Mouse (Mus musculus) ES-E14 (cell line): ENCODE measurements at regions not wholly inside any gene's neighbourhood (a gene's known extent, or its start where the extent isn't known, plus 50 kb on each side); places are given as distances from the start of the nearest gene placed in this dataset.

Source experiments
- DNase-seq: peaks from one replicate; pipeline ENCODE4 v3.0.0-alpha.2; 2013; ENCODE audit warnings: low read depth, low spot score
- H3K27ac ChIP-seq: 2 replicates; pipeline ENCODE4 v1.5.1; 2012; ENCODE audit warnings: low read depth, mild to moderate bottlenecking, low read length, moderate library complexity, mixed read lengths; ENCODE audit not compliant: poor library complexity, insufficient read depth, severe bottlenecking
- H3K36me3 ChIP-seq: 2 replicates; pipeline ENCODE4 v1.6.1; 2012; ENCODE audit warnings: mild to moderate bottlenecking, low read length, moderate library complexity, mixed read lengths; ENCODE audit not compliant: control insufficient read depth, poor library complexity, insufficient read depth, severe bottlenecking
- H3K4me1 ChIP-seq, 2 experiments: fragments of 150-350 bp in 1 of 2; sonication (generic) in 1 of 2; 2 replicates each; pipeline ENCODE4 v1.6.1; 2012; ENCODE audit warnings: low read length in 2 of 2, mild to moderate bottlenecking in 1 of 2, mixed read lengths in 1 of 2; ENCODE audit not compliant: control insufficient read depth in 2 of 2, insufficient read depth in 2 of 2, poor library complexity in 1 of 2
- H3K4me3 ChIP-seq, 2 experiments: fragments of 150-350 bp in 1 of 2; sonication (generic) in 1 of 2; 2 replicates each; pipeline ENCODE4 v1.5.1; 2012; ENCODE audit warnings: low read length in 2 of 2, low read depth in 1 of 2, mild to moderate bottlenecking in 1 of 2, mixed read lengths in 1 of 2; ENCODE audit not compliant: insufficient read depth in 1 of 2, poor library complexity in 1 of 2, severe bottlenecking in 1 of 2
- H3K9ac ChIP-seq: 2 replicates; pipeline ENCODE4 v1.6.1; 2012; ENCODE audit warnings: low read depth, mild to moderate bottlenecking, low read length, mixed read lengths; ENCODE audit not compliant: poor library complexity, insufficient read depth, severe bottlenecking
- H3K9me3 ChIP-seq: fragments of 150-350 bp; sonication (generic); 2 replicates; pipeline ENCODE4 v1.6.1; 2012; ENCODE audit warnings: low read depth, mild to moderate bottlenecking, low read length; ENCODE audit not compliant: control insufficient read depth, insufficient read depth
- CHD2 ChIP-seq: IDR thresholded peaks from 2 replicates; pipeline ENCODE4 v1.6.1; 2014; ENCODE audit warnings: mild to moderate bottlenecking, low read depth, low read length, inconsistent platforms
- HCFC1 ChIP-seq: IDR thresholded peaks from 2 replicates; pipeline ENCODE4 v1.6.1; 2012; ENCODE audit warnings: low read length, inconsistent platforms, borderline replicate concordance; ENCODE audit not compliant: insufficient read depth
- MAFK ChIP-seq: IDR thresholded peaks from 2 replicates; pipeline ENCODE4 v1.6.1; 2014; ENCODE audit warnings: mild to moderate bottlenecking, low read depth, low read length, inconsistent platforms; ENCODE audit not compliant: insufficient read depth
- ZC3H11A ChIP-seq: IDR thresholded peaks from 2 replicates; pipeline ENCODE4 v1.6.1; 2012; ENCODE audit warnings: low read depth, mild to moderate bottlenecking, inconsistent platforms, low read length, borderline replicate concordance
- ZNF384 ChIP-seq: IDR thresholded peaks from 2 replicates; pipeline ENCODE4 v1.6.1; 2012; ENCODE audit warnings: low read depth, low read length, inconsistent platforms
- in situ Hi-C, 2 experiments: fragments of 600-800 bp; cut with MboI; formaldehyde crosslinking; loops; one replicate each; pipeline ENCODE4 v1.15.1; 2025; ENCODE audit warnings: low sequenced_read_pairs in 2 of 2, inconsistent platforms in 1 of 2; ENCODE audit not compliant: unreplicated experiment in 2 of 2

DNA sequence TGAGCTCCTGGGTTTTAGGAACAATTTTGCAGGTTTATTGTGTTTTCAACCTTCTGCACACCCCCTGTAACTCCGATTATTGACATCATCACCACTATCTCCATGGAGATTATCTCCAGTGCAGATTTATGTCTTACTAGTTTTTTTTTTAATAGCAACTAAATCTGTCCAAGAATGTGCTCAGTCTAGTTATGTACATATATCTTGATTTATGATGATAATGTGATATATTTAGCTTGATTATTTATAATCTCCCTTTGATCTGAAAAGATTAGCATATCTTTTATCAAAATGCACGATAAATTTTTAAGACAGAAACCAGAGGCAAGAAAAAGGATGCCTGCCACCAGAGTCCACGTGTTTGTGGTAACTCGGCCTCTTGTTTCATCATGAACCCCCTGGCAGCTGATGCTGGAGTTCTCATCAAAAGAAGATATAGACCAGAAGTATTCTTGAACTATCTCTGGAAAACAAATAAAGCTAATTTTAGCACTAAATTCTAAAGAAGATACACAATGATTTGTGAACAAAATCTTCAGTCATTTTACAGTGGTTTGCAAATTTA, 169.6 kb downstream of the Npr3 start:
- in situ Hi-C loops, result no loop called here
- TF ChIP-seq ZC3H11A (no peak), HCFC1 (no peak), MAFK (no peak), CHD2 (no peak), ZNF384 (no peak)

GRCm38 (mm10) chr15:11734639-11735265, 172.3 kb downstream of the Npr3 start:
- H3K36me3 ChIP-seq, result no peaks in the 10 kb centered on the region
- DNase-seq, result no peak
- H3K9ac ChIP-seq, result no peak overlapping the region
- no peak overlapping the region for H3K27ac ChIP-seq
- H3K4me3 ChIP-seq, result no peak overlapping the region
- no peaks in the 10 kb centered on the region for H3K9me3 ChIP-seq
- in situ Hi-C loops, result no loop called here
- no peaks in the 10 kb centered on the region for H3K4me1 ChIP-seq
- TF ChIP-seq MAFK (no peak), ZC3H11A (no peak), CHD2 (no peak), ZNF384 (no peak), HCFC1 (no peak)

More for the DNA sequence above, 169.6 kb downstream of the Npr3 start:
- Histone ChIP-seq H3K27ac (no peak overlapping the region), H3K4me1 (no peaks in the 10 kb centered on the region), H3K9ac (no peak overlapping the region), H3K36me3 (no peaks in the 10 kb centered on the region), H3K9me3 (no peaks in the 10 kb centered on the region), H3K4me3 (no peak overlapping the region)
- DNase-seq, result no peak

DNA sequence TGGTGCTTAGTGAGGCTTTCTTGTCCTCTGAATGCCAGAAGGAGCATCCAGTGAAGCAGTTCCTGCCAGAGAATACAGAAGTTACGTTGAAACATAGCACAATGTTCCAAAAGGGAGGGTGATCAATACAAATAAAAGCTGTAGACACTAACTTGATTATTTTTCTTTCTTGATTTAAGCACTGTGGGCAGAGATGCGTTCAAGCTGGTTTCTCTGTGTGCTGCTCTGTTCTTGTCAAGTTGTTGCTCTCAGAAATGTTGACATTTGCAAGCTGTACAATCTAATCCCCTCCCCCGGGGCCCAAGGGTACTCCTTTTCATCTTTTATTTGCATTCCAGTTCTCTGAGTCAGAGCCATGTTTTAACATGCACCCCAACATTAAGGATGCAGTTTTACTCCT, 177.7 kb downstream of the Npr3 start:
- no peaks in the 10 kb centered on the region for H3K4me1 ChIP-seq
- TF ChIP-seq HCFC1, result no peak
- TF ChIP-seq ZNF384, result no peak
- no peak for TF ChIP-seq ZC3H11A
- no peak for TF ChIP-seq CHD2
- TF ChIP-seq MAFK, result no peak
- no peaks in the 10 kb centered on the region for H3K9me3 ChIP-seq
- H3K4me3 ChIP-seq, result no peak overlapping the region
- DNase-seq, result no peak
- H3K36me3 ChIP-seq, result no peaks in the 10 kb centered on the region
- no peak overlapping the region for H3K27ac ChIP-seq
- in situ Hi-C loops, result no loop called here
- H3K9ac ChIP-seq, result no peak overlapping the region

DNA sequence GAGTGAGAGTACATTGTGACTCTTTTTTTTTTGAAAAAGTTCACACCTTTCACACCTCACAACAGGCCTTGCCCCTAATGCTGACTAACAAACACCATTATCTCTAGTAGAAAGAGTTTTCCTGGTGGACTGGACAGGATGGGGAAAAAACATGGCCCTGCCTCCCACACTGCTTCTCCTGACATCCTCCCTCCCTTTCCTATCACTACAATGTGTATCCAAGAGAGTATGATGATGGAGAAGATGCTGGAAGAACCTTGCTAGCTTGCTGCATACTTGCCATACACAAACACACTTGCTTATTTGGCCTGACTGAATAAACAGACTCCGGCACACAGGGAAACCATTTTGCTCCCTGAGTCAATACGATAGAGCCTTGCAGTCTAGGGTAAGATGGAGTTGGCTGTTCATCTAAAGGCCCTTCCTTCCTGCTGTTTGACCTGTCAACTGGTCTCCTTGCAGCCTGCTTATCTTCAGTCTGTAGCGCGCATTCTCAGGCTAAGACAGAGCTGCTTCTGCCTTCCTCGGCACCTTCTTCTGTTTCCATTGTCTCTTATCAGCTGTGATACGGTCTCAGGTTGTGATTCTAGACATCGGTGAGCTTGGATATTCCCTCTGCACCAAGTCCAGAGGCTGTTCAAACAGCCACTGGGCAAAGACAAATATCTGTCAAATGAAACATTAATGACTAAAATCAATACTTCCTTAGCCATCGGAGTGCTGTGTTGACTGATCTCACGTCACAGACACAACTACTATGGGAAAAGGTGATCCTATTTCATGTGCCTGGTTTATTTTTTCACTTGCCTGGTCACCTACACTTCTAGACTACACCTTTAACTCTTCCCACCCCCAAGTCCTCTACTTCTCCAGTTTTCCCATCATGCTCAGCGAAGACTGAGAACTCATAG, 181.2 kb downstream of the Npr3 start:
- H3K36me3 ChIP-seq, result no peaks in the 10 kb centered on the region
- in situ Hi-C loops, result no loop called here
- no peak overlapping the region for H3K27ac ChIP-seq
- H3K9ac ChIP-seq, result no peak overlapping the region
- TF ChIP-seq HCFC1 (no peak), ZC3H11A (no peak), CHD2 (no peak), ZNF384 (no peak), MAFK (no peak)
- DNase-seq, result no peak
- H3K4me1 ChIP-seq, result no peaks in the 10 kb centered on the region
- no peak overlapping the region for H3K4me3 ChIP-seq
- H3K9me3 ChIP-seq, result no peaks in the 10 kb centered on the region
